Mouse (Mus musculus) embryonic fibroblast, embryonic 13.5 days (primary cell): ENCODE measurements around the gene Rhno1.

ENCODE experiments used
- CTCF ChIP-seq: IDR thresholded peaks from 2 replicates; pipeline ENCODE4 v1.5.1; 2011; ENCODE audit warnings: mild to moderate bottlenecking, control low read depth, low read length, moderate library complexity, borderline replicate concordance; ENCODE audit not compliant: insufficient read depth
- POLR2A ChIP-seq: IDR thresholded peaks from 2 replicates; pipeline ENCODE4 v1.6.1; 2011; ENCODE audit warnings: low read depth, mild to moderate bottlenecking, control low read depth, low read length, moderate library complexity

GRCm38 (mm10) chr6:128366466-128366865 lies 3.8 kb upstream of the Rhno1 start:
- TF ChIP-seq POLR2A (no peak), CTCF (no peak)
